Mouse (Mus musculus) G1E (cell line): Measurements from ENCODE around the gene Krtcap2. TPM values are rescaled to one million over a fixed set of nuclear protein-coding genes. Genes with fewer than 3 reads are reported as not detected.

Source experiments
- ATAC-seq: 2 replicates; pipeline ENCODE4 v1.8.0; 2016; ENCODE audit warnings: mild to moderate bottlenecking; ENCODE audit not compliant: insufficient number of reproducible peaks, poor library complexity, low FRiP score, severe bottlenecking; ENCODE audit errors: extremely low read depth
- DNase-seq: peaks from one replicate; pipeline ENCODE4 v3.0.0; 2012; ENCODE audit warnings: low spot score
- H3K27me3 ChIP-seq: 2 replicates; pipeline ENCODE4 v1.6.1; 2012; ENCODE audit warnings: mild to moderate bottlenecking, low read length, inconsistent platforms; ENCODE audit not compliant: insufficient read depth
- H3K36me3 ChIP-seq: replicated peaks from 2 replicates; pipeline ENCODE3; 2012; ENCODE audit warnings: mild to moderate bottlenecking, inconsistent platforms
- H3K4me1 ChIP-seq: 2 replicates; pipeline ENCODE4 v1.6.1; 2012; ENCODE audit warnings: low read depth, low read length, inconsistent platforms, mixed read lengths; ENCODE audit not compliant: insufficient read depth
- H3K4me3 ChIP-seq: 2 replicates; pipeline ENCODE4 v1.5.1; 2012; ENCODE audit warnings: low read depth, mild to moderate bottlenecking, inconsistent platforms, low read length, moderate library complexity, mixed read lengths
- H3K9me3 ChIP-seq: replicated peaks from 2 replicates; pipeline ENCODE4 v1.6.1; 2012; ENCODE audit warnings: inconsistent platforms
- CTCF ChIP-seq: IDR thresholded peaks from 2 replicates; pipeline ENCODE4 v1.5.1; 2012; ENCODE audit warnings: low read depth, low read length, inconsistent platforms, mixed read lengths
- GATA1 ChIP-seq: IDR thresholded peaks from 2 replicates; pipeline ENCODE4 v1.6.1; 2012; ENCODE audit warnings: borderline replicate concordance, low read length, inconsistent platforms, mixed read lengths
- GATA2 ChIP-seq: IDR thresholded peaks from 2 replicates; pipeline ENCODE4 v1.6.1; 2012; ENCODE audit warnings: low read depth, low read length, inconsistent platforms, borderline replicate concordance
- POLR2AphosphoS5 ChIP-seq: IDR thresholded peaks from 2 replicates; pipeline ENCODE4 v1.6.1; 2012; ENCODE audit warnings: low read depth, low read length, inconsistent platforms; ENCODE audit not compliant: insufficient replicate concordance
- TAL1 ChIP-seq: conservative IDR thresholded peaks from 2 replicates; pipeline ENCODE4 v1.6.1; 2012; ENCODE audit warnings: low read depth, low read length, inconsistent platforms, mixed read lengths
- polyA plus RNA-seq: library from polyadenylated mRNA; stranded (reverse); fragments of >175 nt; gene quantifications from 2 replicates; pipeline ENCODE4 v1.2.3, GENCODE M21; 2012
- total RNA-seq, 2 experiments: library from RNA; stranded (forward) in 1 of 2; stranded (reverse) in 1 of 2; fragments of 200-1000 nt in 1 of 2; fragments of >200 nt in 1 of 2; fragmentation: Nextera tagmentation in 1 of 2; gene quantifications; 2 replicates each; pipeline ENCODE4 v1.2.3; 2014 to 2017

Krtcap2 gene
- total RNA-seq (2014; fragmentation: Nextera tagmentation), result 105 and 132 TPM in 2 replicates
- total RNA-seq (2017), result 86.4 and 106 TPM in 2 replicates
- polyA plus RNA-seq, result 145 and 167 TPM in 2 replicates

DNA sequence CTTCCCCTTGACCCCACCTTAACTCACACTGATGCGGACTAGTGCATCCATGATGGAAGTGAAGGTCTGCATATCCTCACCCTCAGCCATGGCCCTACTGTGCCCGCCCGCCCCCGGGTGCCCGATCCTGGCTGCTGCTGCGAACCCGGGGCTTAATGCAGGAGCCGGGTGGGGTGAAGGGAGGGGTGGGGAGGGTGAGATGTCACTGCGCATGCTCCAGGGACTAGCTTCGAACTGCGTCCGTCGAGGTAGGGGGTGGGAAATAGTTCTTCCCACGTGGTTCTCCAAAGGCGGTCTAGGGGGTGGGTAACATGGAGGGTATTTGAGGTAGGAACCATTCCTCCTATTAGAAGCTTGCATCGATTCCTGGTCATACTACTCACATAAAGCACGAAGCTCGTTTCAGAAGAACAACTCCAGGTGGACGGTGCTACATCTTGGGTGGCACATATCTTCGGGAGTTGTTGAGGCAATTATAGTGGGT lies at the start of gene Krtcap2:
Krtcap2 (plus strand) TSS at position 279 of the 484 bp plus-strand sequence.
- DNase-seq, result no peak
- Histone ChIP-seq H3K4me3 (peak within 1 kb of the TSS; percentile 84), H3K36me3 (peaks cover 28% of the 10 kb centered on the region), H3K9me3 (no peaks in the 10 kb centered on the region), H3K27me3 (peaks cover 28% of the 10 kb centered on the region), H3K4me1 (peaks cover 59% of the 10 kb centered on the region)
- TF ChIP-seq POLR2AphosphoS5, result no peak
- ATAC-seq, result no peak

- H3K36me3 ChIP-seq, result no peaks in the 10 kb centered on the region
- no peaks in the 10 kb centered on the region for H3K9me3 ChIP-seq
- TF ChIP-seq CTCF (no peak), GATA1 (no peak), GATA2 (no peak), POLR2AphosphoS5 (no peak), TAL1 (no peak)
- H3K27me3 ChIP-seq, result no peaks in the 10 kb centered on the region; the same call in 1 of the 2 replicates
- DNase-seq (peak; percentile 89), ATAC-seq (peak; percentile 95)
- H3K4me3 ChIP-seq, result peak overlapping the region; percentile 70
- H3K4me1 ChIP-seq, result peaks cover 26% of the 10 kb centered on the region
These were observed 49.5 kb upstream of the Krtcap2 start for GRCm38 (mm10) chr3:89195979-89196877.

- Histone ChIP-seq H3K27me3 (no peaks in the 10 kb centered on the region; the same call in 1 of the 2 replicates), H3K36me3 (peaks cover 12% of the 10 kb centered on the region), H3K4me1 (peaks cover 39% of the 10 kb centered on the region), H3K9me3 (no peaks in the 10 kb centered on the region), H3K4me3 (no peak overlapping the region)
- ATAC-seq (no peak), DNase-seq (no peak)
- TF ChIP-seq TAL1 (no peak), POLR2AphosphoS5 (no peak), GATA2 (no peak)
These were observed 45.9 kb upstream of the Krtcap2 start for GRCm38 (mm10) chr3:89199839-89200238.

DNA sequence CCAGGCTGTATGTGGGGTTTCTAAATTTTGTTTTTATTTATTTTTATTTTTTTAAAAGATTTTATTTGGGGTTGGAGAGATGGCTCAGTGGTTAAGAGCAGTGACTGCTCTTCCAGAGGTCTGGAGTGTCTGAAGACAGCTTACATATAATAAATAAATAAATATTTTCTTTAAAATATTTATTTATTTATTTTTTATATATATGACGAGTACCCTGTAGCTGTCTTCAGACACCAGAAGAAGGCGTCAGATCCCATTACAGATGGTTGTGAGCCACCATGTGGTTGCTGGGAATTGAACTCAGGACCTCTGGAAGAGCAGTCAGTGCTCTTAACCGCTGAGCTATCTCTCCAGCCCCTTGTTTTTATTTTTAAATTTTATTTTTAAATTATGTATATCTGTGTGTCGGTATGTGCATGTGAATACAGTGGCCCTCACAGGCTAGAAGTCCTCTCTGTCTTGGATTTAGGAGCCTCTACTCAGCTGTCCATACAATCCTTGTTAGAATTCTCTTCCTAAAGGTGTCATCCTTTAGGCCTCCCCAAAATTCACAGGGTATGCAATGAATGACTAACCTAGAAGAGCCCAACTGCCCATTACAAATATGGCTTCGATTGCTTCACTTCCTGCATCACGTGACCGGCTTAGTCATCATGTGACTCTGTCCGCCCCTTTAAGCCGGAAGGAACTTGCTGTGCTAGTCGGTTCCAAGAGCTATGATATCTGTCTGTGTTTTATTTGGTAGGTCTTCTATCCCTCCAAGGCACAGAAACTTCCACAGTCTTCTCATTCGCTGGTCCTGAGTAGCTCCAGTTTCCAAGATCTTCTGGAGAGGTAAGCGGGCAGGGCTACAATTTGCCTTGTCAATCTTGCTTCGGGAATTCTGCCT lies 43.3 kb upstream of the Krtcap2 start, which contains the start of gene Gba:
Gba (plus strand) TSS at position 676 of the 889 bp plus-strand sequence.
- DNase-seq, result peak; percentile 75
- Histone ChIP-seq H3K9me3 (no peaks in the 10 kb centered on the region), H3K4me3 (peak within 1 kb of the TSS; percentile 73), H3K36me3 (peaks cover 38% of the 10 kb centered on the region), H3K4me1 (peaks cover 35% of the 10 kb centered on the region), H3K27me3 (no peaks in the 10 kb centered on the region; the same call in 1 of the 2 replicates)
- TF ChIP-seq GATA1, result no peak
- TF ChIP-seq GATA2, result no peak
- TF ChIP-seq POLR2AphosphoS5, result no peak
- no peak for TF ChIP-seq CTCF
- no peak for TF ChIP-seq TAL1
- ATAC-seq, result peak; percentile 66

- ATAC-seq (no peak), DNase-seq (no peak)
- H3K4me1 ChIP-seq, result peaks cover 37% of the 10 kb centered on the region
- peak overlapping the region; percentile 73 for H3K4me3 ChIP-seq
- peaks cover 44% of the 10 kb centered on the region for H3K36me3 ChIP-seq
- no peaks in the 10 kb centered on the region; the same call in 1 of the 2 replicates for H3K27me3 ChIP-seq
- H3K9me3 ChIP-seq, result no peaks in the 10 kb centered on the region
- TF ChIP-seq TAL1 (no peak), GATA1 (no peak)
These were observed 42.6 kb upstream of the Krtcap2 start for GRCm38 (mm10) chr3:89203142-89203514.

DNA sequence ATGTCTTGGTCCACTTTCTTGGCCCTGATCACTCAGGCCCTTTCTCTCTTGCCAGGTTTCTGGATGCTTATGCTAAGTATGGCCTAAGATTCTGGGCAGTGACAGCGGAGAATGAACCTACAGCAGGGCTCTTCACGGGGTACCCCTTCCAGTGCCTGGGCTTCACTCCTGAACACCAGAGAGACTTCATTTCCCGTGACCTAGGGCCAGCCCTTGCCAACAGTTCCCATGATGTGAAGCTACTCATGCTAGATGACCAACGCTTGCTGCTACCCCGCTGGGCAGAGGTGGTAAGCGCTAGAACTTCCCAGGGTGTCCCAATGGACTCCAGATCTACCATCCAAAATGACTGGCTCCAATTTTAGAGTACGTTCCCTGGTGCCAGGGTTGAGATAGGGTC lies 39.7 kb upstream of the Krtcap2 start:
- TF ChIP-seq POLR2AphosphoS5, result no peak
- TF ChIP-seq GATA1, result no peak
- no peak for TF ChIP-seq TAL1
- no peak for TF ChIP-seq GATA2
- no peak for TF ChIP-seq CTCF
- Histone ChIP-seq H3K9me3 (no peaks in the 10 kb centered on the region), H3K4me3 (no peak overlapping the region), H3K36me3 (peaks cover 74% of the 10 kb centered on the region), H3K27me3 (no peaks in the 10 kb centered on the region), H3K4me1 (peaks cover 45% of the 10 kb centered on the region)
- no peak for DNase-seq
- ATAC-seq, result no peak
